Mouse (Mus musculus) liver, embryonic 12.5 days (tissue): ENCODE data around the gene Macf1. TPM values are rescaled to one million over a fixed set of nuclear protein-coding genes. Genes with fewer than 3 reads are reported as not detected.

Experiments
- ATAC-seq: fragments of 200-750 bp; cut with Nextera tagmentation; 2 replicates; pipeline ENCODE4 v1.8.0; 2017; ENCODE audit warnings: moderate number of reproducible peaks, mild to moderate bottlenecking, moderate library complexity
- H3K27ac ChIP-seq: fragments of 300-500 bp; sonication (generic); 2 replicates; pipeline ENCODE4 v1.5.1; 2016; ENCODE audit warnings: mild to moderate bottlenecking
- H3K27me3 ChIP-seq: fragments of 300-500 bp; sonication (generic); replicated peaks from 2 replicates; pipeline ENCODE4 v1.6.1; 2016; ENCODE audit warnings: mild to moderate bottlenecking, moderate library complexity
- H3K36me3 ChIP-seq: fragments of 300-500 bp; sonication (generic); 2 replicates; pipeline ENCODE4 v1.6.1; 2016; ENCODE audit warnings: mild to moderate bottlenecking, moderate library complexity
- H3K4me1 ChIP-seq: fragments of 300-500 bp; sonication (generic); 2 replicates; pipeline ENCODE4 v1.6.1; 2016
- H3K4me2 ChIP-seq: fragments of 300-500 bp; sonication (generic); 2 replicates; pipeline ENCODE4 v1.6.1; 2016; ENCODE audit warnings: mild to moderate bottlenecking, moderate library complexity
- H3K4me3 ChIP-seq: fragments of 300-500 bp; sonication (generic); 2 replicates; pipeline ENCODE4 v1.5.1; 2016; ENCODE audit warnings: mild to moderate bottlenecking, moderate library complexity
- H3K9ac ChIP-seq: fragments of 300-500 bp; sonication (generic); 2 replicates; pipeline ENCODE4 v1.6.1; 2016; ENCODE audit warnings: mild to moderate bottlenecking, moderate library complexity
- H3K9me3 ChIP-seq: fragments of 300-500 bp; sonication (generic); replicated peaks from 2 replicates; pipeline ENCODE4 v1.6.1; 2016; ENCODE audit warnings: mild to moderate bottlenecking, moderate library complexity
- WGBS: fragments of 180-500 bp; shearing (Covaris S2); methylation state at CpG from one replicate; pipeline ENCODE4 v1.1.7; 2016; ENCODE audit not compliant: insufficient replicate concordance; 5-methylcytosine and 5-hydroxymethylcytosine counted together
- polyA plus RNA-seq: library from polyadenylated mRNA; unstranded; fragments of >200 nt; fragmentation: Nextera tagmentation; extraction: Ambion mirVana; gene quantifications from 2 replicates; pipeline ENCODE4 v1.2.1, GENCODE M21; 2016

The Macf1 gene
- polyA plus RNA-seq, 1 experiment from 2014 or later = 15.1 TPM

DNA sequence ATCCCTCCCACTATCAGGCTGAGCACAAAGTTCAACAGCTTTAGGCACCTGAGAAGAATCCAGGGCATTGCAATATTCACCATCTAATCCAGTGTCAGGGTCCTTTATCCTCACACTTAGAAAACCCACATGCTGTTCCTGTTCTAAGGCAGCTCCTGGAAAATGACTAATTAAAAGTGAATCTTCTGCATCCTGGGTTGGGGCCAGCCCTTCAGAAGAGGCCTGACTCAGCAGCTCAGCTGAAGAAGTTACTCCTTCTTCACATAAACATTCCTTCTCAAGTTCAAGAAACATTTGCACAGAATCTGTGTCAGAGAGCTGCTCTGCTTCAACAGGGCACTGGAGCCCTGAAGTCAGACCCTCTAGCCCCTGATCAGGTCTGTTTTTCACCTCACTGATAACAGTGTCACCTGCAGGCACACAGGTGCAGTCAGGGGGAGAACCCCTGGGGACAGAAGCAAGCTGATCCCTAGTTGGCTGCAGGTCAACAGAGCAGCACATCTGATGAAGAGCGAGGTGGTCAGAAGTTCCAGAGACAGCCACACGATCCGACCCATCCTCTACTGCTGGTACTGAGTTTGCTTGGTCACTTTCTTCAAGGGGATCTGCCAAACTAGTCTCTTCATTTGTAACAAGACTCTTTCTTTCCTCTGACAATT, 275.0 kb downstream of the Macf1 start:
- no peak overlapping the region for H3K4me2 ChIP-seq
- no peak overlapping the region for H3K4me3 ChIP-seq
- WGBS = 76% methylated on average over 3 of the region's 3 CpGs
- ATAC-seq = no peak
- 0 out of 2 replicates have a peak, but pooled peaks cover 3% of the 10 kb centered on the region for H3K27me3 ChIP-seq
- no peak overlapping the region for H3K27ac ChIP-seq
- peaks cover 66% of the 10 kb centered on the region for H3K4me1 ChIP-seq
- no peaks in the 10 kb centered on the region for H3K9me3 ChIP-seq
- H3K9ac ChIP-seq = no peak overlapping the region
- H3K36me3 ChIP-seq = peaks cover 23% of the 10 kb centered on the region

GRCm38 (mm10) chr4:123407792-123408191, 276.4 kb downstream of the Macf1 start:
- H3K4me1 ChIP-seq = peaks cover 66% of the 10 kb centered on the region
- H3K36me3 ChIP-seq = peaks cover 23% of the 10 kb centered on the region
- 67% methylated on average over 6 of the region's 6 CpGs for WGBS
- H3K9me3 ChIP-seq = no peaks in the 10 kb centered on the region
- H3K9ac ChIP-seq = no peak overlapping the region
- ATAC-seq = no peak
- H3K27ac ChIP-seq = no peak overlapping the region
- H3K4me3 ChIP-seq = no peak overlapping the region
- 0 out of 2 replicates have a peak, but pooled peaks cover 3% of the 10 kb centered on the region for H3K27me3 ChIP-seq
- no peak overlapping the region; the same call in 1 of the 2 replicates for H3K4me2 ChIP-seq

- Histone ChIP-seq H3K9ac (no peak overlapping the region), H3K4me2 (no peak overlapping the region), H3K9me3 (no peaks in the 10 kb centered on the region), H3K27ac (no peak overlapping the region), H3K36me3 (peaks cover 32% of the 10 kb centered on the region), H3K27me3 (no peaks in the 10 kb centered on the region), H3K4me1 (peaks cover 31% of the 10 kb centered on the region), H3K4me3 (no peak overlapping the region)
- ATAC-seq = no peak
- 77% methylated on average over 1 of the region's 1 CpGs for WGBS
Observed at GRCm38 (mm10) chr4:123404056-123404455, 280.1 kb downstream of the Macf1 start.

DNA sequence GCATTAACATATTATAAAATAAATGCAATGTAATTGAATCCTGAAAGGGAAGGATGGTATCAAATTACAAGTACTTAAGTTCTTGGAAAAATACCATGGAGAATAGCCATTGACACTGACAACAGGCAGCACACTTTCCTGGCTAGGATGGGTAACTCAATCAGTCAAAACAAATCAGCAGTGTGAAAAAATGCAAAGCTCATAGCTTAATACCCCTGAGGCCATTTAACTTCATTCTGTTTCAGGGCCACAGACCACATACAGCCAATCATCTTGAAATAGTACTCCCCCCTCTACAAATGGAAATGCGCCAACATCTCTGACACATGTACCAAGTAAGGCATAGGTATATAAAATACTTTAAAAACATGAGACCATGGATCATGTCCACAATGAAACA, 281.9 kb downstream of the Macf1 start:
- H3K27ac ChIP-seq = no peak overlapping the region
- ATAC-seq = no peak
- H3K27me3 ChIP-seq = no peaks in the 10 kb centered on the region
- no peak overlapping the region for H3K4me3 ChIP-seq
- 78% methylated on average over 1 of the region's 1 CpGs for WGBS
- H3K9me3 ChIP-seq = no peaks in the 10 kb centered on the region
- H3K9ac ChIP-seq = no peak overlapping the region
- no peak overlapping the region for H3K4me2 ChIP-seq
- H3K36me3 ChIP-seq = peaks cover 35% of the 10 kb centered on the region
- peaks cover 15% of the 10 kb centered on the region for H3K4me1 ChIP-seq

DNA sequence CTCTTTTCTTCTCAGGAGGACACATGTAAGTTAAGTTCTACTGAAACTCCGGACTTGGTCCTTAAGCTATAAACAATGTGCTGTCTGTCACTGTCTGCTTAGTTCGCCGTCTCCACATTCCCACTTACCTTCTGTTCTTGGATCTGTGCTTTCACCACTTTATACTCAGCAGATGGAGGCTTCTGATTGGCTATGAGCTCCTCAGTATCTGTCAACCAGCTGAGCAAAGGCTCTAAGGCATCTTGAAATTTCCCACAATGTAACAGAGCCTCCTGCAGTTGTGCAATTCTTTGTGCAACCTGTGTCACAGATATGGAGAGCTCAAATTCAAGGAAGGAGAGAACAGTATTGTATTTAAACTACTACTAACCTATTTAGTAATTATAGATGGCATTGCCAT, 282.9 kb downstream of the Macf1 start:
- H3K9ac ChIP-seq = no peak overlapping the region
- no peak overlapping the region for H3K27ac ChIP-seq
- H3K27me3 ChIP-seq = no peaks in the 10 kb centered on the region
- 91% methylated on average over 3 of the region's 3 CpGs for WGBS
- peaks cover 44% of the 10 kb centered on the region for H3K36me3 ChIP-seq
- H3K4me3 ChIP-seq = no peak overlapping the region
- no peaks in the 10 kb centered on the region for H3K9me3 ChIP-seq
- no peak for ATAC-seq
- peaks cover 8% of the 10 kb centered on the region; the same call in 1 of the 2 replicates for H3K4me1 ChIP-seq
- no peak overlapping the region for H3K4me2 ChIP-seq

DNA sequence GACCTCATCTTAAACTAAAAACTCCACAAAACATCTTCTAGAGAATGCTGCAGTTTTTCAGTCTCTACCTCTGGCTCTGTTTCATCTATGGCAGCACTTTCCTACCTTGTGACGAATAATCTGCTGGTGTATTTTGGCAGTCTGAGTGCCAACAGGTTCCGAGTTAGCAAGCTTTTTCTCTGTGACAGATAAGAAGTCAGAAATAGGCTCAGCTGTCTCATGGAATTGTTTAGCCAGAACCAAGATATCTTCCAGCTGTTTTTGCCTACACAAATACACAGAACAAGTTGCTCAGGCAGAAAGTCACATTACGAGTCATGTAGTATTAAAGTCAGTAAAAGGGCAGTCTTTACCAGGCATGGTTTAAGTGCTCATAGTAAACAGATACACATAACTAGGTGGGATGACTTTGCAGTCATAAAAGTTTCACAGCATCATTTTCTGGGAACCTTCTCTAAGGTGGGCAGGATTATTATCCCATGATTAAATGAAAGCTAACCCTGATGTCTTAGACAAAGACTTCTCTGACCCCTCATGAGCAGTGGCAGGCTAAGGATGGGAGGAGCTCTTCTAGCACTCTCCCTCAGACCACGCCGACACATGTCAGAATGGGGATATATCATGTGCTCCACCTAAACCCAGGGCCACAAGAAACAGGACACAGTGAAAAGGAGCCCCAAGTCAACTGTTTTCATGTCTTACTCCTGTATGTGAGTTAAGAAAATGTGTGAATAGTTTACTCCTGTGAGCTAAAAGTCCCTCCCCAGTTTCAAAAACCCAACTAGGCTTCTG, 286.3 kb downstream of the Macf1 start:
- no peak overlapping the region for H3K9ac ChIP-seq
- no peaks in the 10 kb centered on the region for H3K27me3 ChIP-seq
- no peak for ATAC-seq
- H3K36me3 ChIP-seq = peaks cover 76% of the 10 kb centered on the region
- no peaks in the 10 kb centered on the region for H3K9me3 ChIP-seq
- no peak overlapping the region for H3K27ac ChIP-seq
- WGBS = 78% methylated on average over 5 of the region's 5 CpGs
- H3K4me1 ChIP-seq = no peaks in the 10 kb centered on the region
- no peak overlapping the region for H3K4me3 ChIP-seq
- H3K4me2 ChIP-seq = no peak overlapping the region

DNA sequence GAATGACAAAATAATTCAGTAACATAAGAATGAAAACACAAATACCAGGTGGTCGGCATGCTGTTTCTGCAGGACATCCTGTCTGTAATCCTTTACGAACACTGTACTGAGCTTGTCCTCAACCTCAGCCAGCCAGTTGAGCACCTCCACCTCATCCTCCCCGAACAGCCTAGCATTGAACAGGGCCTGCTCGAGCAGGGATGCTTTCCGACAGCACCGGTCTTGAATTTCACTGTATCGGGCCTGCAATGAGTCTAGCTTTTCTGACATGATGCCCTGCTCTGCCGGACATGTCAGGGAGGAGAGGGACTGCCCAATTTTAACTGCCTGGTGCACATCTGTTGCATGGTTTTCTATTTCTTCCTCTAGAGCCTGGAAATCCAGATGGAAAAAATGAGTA, 287.1 kb downstream of the Macf1 start:
- Histone ChIP-seq H3K36me3 (peaks cover 84% of the 10 kb centered on the region), H3K27me3 (no peaks in the 10 kb centered on the region), H3K4me2 (no peak overlapping the region), H3K9ac (no peak overlapping the region), H3K4me1 (no peaks in the 10 kb centered on the region), H3K27ac (no peak overlapping the region), H3K9me3 (no peaks in the 10 kb centered on the region), H3K4me3 (no peak overlapping the region)
- WGBS = 87% methylated on average over 8 of the region's 8 CpGs
- ATAC-seq = no peak

DNA sequence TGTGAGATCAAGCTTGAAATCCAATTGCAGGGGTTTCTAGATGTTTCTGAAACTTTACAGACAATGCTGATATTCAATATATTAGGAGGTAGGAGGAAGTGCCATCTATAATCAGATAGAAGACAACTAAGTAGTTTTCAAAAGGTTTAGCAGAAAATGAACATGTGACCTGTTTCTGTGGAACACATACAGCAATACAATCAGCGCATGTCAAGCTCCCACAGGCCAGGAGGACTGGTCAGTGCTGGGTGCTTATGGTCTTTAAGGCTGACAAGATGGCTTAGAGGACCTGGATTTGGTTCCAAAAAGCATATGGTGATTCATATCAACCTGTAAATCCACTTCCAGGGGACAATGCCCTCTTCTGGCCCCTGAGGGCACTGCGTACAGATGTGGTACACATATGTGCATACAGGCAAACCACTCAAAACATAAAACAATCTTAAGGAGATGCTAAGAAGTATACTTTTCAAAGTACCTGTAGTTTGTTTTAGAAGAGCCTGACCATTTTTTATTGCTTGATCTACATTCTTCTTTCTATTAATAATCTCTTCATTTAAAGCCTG, 288.6 kb downstream of the Macf1 start:
- 85% methylated on average over 2 of the region's 2 CpGs for WGBS
- H3K36me3 ChIP-seq = peaks cover 87% of the 10 kb centered on the region
- no peaks in the 10 kb centered on the region for H3K4me1 ChIP-seq
- no peaks in the 10 kb centered on the region for H3K27me3 ChIP-seq
- H3K9ac ChIP-seq = no peak overlapping the region
- no peaks in the 10 kb centered on the region for H3K9me3 ChIP-seq
- H3K27ac ChIP-seq = no peak overlapping the region
- no peak overlapping the region for H3K4me3 ChIP-seq
- ATAC-seq = no peak
- no peak overlapping the region for H3K4me2 ChIP-seq

GRCm38 (mm10) chr4:123394878-123395277, 289.3 kb downstream of the Macf1 start:
- Histone ChIP-seq H3K4me1 (no peaks in the 10 kb centered on the region), H3K9ac (no peak overlapping the region), H3K27me3 (no peaks in the 10 kb centered on the region), H3K4me3 (no peak overlapping the region), H3K9me3 (no peaks in the 10 kb centered on the region), H3K36me3 (peaks cover 90% of the 10 kb centered on the region), H3K27ac (no peak overlapping the region), H3K4me2 (no peak overlapping the region)
- no peak for ATAC-seq
- 78% methylated on average over 5 of the region's 5 CpGs for WGBS

- H3K27me3 ChIP-seq = no peaks in the 10 kb centered on the region
- H3K9me3 ChIP-seq = no peaks in the 10 kb centered on the region
- H3K4me1 ChIP-seq = no peaks in the 10 kb centered on the region
- ATAC-seq = no peak
- H3K36me3 ChIP-seq = peaks cover 91% of the 10 kb centered on the region
- 89% methylated on average over 1 of the region's 1 CpGs for WGBS
- H3K9ac ChIP-seq = no peak overlapping the region
- H3K4me3 ChIP-seq = no peak overlapping the region
- no peak overlapping the region for H3K4me2 ChIP-seq
- H3K27ac ChIP-seq = no peak overlapping the region
Observed at GRCm38 (mm10) chr4:123394269-123394668, 289.9 kb downstream of the Macf1 start.

DNA sequence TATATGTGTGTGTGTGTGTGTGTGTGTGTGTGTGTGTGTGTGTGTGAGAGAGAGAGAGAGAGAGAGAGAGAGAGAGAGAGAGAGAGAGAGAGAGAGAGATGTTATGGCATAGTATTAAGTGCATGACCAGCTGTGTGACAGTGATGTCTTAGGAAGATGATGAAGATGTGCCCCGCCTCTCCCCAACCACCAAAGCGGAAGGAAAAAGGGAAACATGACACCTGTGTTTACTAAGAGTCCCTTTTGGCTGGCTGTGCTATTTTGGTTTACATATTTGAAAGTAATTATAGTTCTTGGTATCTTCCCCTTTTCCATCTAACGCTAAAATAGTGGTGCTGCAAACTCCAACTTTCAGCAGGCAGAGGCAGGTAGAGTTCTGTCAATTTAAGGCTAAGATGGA, 291.2 kb downstream of the Macf1 start:
- H3K9me3 ChIP-seq = no peaks in the 10 kb centered on the region
- H3K36me3 ChIP-seq = peaks cover 94% of the 10 kb centered on the region
- H3K4me3 ChIP-seq = no peak overlapping the region
- H3K27me3 ChIP-seq = no peaks in the 10 kb centered on the region
- H3K9ac ChIP-seq = no peak overlapping the region
- no peak for ATAC-seq
- no peaks in the 10 kb centered on the region for H3K4me1 ChIP-seq
- H3K27ac ChIP-seq = no peak overlapping the region
- no peak overlapping the region for H3K4me2 ChIP-seq
- WGBS = 80% methylated on average over 3 of the region's 3 CpGs

- H3K4me3 ChIP-seq = no peak overlapping the region
- no peaks in the 10 kb centered on the region for H3K4me1 ChIP-seq
- no peak overlapping the region for H3K4me2 ChIP-seq
- no peaks in the 10 kb centered on the region for H3K27me3 ChIP-seq
- WGBS = 97% methylated on average over 1 of the region's 1 CpGs
- H3K9me3 ChIP-seq = no peaks in the 10 kb centered on the region
- no peak overlapping the region for H3K9ac ChIP-seq
- peaks cover 92% of the 10 kb centered on the region for H3K36me3 ChIP-seq
- no peak for ATAC-seq
- no peak overlapping the region for H3K27ac ChIP-seq
Observed at GRCm38 (mm10) chr4:123392187-123392586, 292.0 kb downstream of the Macf1 start.
